Mouse (Mus musculus) heart, embryonic 14.5 days (tissue): Measurements from ENCODE around the gene Slf1. TPM values are rescaled to one million over a fixed set of nuclear protein-coding genes. Genes with fewer than 3 reads are reported as not detected.

Experiments
- ATAC-seq: fragments of 200-750 bp; cut with Nextera tagmentation; 2 replicates; pipeline ENCODE4 v1.8.0; 2017; ENCODE audit warnings: low read depth, moderate TSS enrichment; ENCODE audit not compliant: insufficient number of reproducible peaks, insufficient read depth, low FRiP score
- H3K27ac ChIP-seq, 2 experiments: fragments of 200-500 bp in 1 of 2; fragments of 300-500 bp in 1 of 2; sonication (generic) in 1 of 2; replicated peaks in 1 of 2; 2 replicates each; pipeline ENCODE4 v1.5.1; 2012 to 2014; ENCODE audit warnings: low read depth in 2 of 2, low read length in 2 of 2, control low read depth in 1 of 2, mild to moderate bottlenecking in 1 of 2, mixed read lengths in 1 of 2; ENCODE audit not compliant: control insufficient read depth in 1 of 2, insufficient read depth in 1 of 2
- H3K27me3 ChIP-seq: fragments of 300-500 bp; sonication (generic); 2 replicates; pipeline ENCODE4 v1.6.1; 2014; ENCODE audit warnings: mild to moderate bottlenecking, low read length, control low read depth; ENCODE audit not compliant: control insufficient read depth, insufficient read depth
- H3K36me3 ChIP-seq: fragments of 300-500 bp; sonication (generic); 2 replicates; pipeline ENCODE4 v1.6.1; 2014; ENCODE audit warnings: mild to moderate bottlenecking, control low read depth, low read length, mixed read lengths; ENCODE audit not compliant: control insufficient read depth, insufficient read depth
- H3K4me1 ChIP-seq, 2 experiments: fragments of 200-500 bp in 1 of 2; fragments of 300-500 bp in 1 of 2; sonication (generic) in 1 of 2; 2 replicates each; pipeline ENCODE4 v1.6.1; 2012 to 2014; ENCODE audit warnings: low read length in 2 of 2, control low read depth in 1 of 2, mixed read lengths in 1 of 2; ENCODE audit not compliant: control insufficient read depth in 2 of 2, insufficient read depth in 2 of 2
- H3K4me2 ChIP-seq: fragments of 300-500 bp; sonication (generic); 2 replicates; pipeline ENCODE4 v1.6.1; 2014; ENCODE audit warnings: mild to moderate bottlenecking, low read length
- H3K4me3 ChIP-seq, 2 experiments: fragments of 200-500 bp in 1 of 2; fragments of 300-500 bp in 1 of 2; sonication (generic) in 1 of 2; 2 replicates each; pipeline ENCODE4 v1.5.1; 2012 to 2014; ENCODE audit warnings: low read length in 2 of 2, mild to moderate bottlenecking in 2 of 2, control low read depth in 1 of 2, low read depth in 1 of 2, moderate library complexity in 1 of 2; ENCODE audit not compliant: control insufficient read depth in 1 of 2, insufficient read depth in 1 of 2
- H3K9ac ChIP-seq: fragments of 300-500 bp; sonication (generic); 2 replicates; pipeline ENCODE4 v1.6.1; 2014; ENCODE audit warnings: mild to moderate bottlenecking, low read length
- H3K9me3 ChIP-seq: fragments of 300-500 bp; sonication (generic); 2 replicates; pipeline ENCODE4 v1.6.1; 2016; ENCODE audit warnings: low read length, control low read depth; ENCODE audit not compliant: control insufficient read depth
- WGBS: fragments of 180-500 bp; shearing (Covaris S2); extraction: QIAGEN DNeasy Blood & Tissue Kit; methylation state at CpG from one replicate; pipeline ENCODE4 v1.1.7; 2014; 5-methylcytosine and 5-hydroxymethylcytosine counted together
- polyA plus RNA-seq: library from polyadenylated mRNA; unstranded; fragments of >200 nt; fragmentation: Nextera tagmentation; extraction: Ambion mirVana; gene quantifications from 2 replicates; pipeline ENCODE4 v1.2.1, GENCODE M21; 2014

Slf1 gene
- 26.6 and 28.0 TPM in 2 replicates for polyA plus RNA-seq

- Histone ChIP-seq H3K4me3 (peak within 1 kb of the TSS; percentile 66 to 99), H3K9ac (peak within 1 kb of the TSS; percentile 92), H3K9me3 (no peaks in the 10 kb centered on the region), H3K27me3 (no peaks in the 10 kb centered on the region), H3K36me3 (no peaks in the 10 kb centered on the region), H3K4me1 (peaks cover 0 to 11% of the 10 kb centered on the region in 2 experiments; a peak in 2 of 4 replicates), H3K4me2 (peak within 1 kb of the TSS; percentile 73), H3K27ac (peak within 1 kb of the TSS; percentile 66 to 89)
- ATAC-seq = peak; percentile 96
- under 1% methylated on average over 65 of the region's 65 CpGs for WGBS
Measured at GRCm38 (mm10) chr13:77134931-77135620, at the start of gene Slf1, which contains the start of gene 2210408I21Rik. Slf1 (minus strand) TSS chr13:77135473. 2210408I21Rik (plus strand) TSS chr13:77135540.

GRCm38 (mm10) chr13:77177931-77178330, 42.7 kb upstream of the Slf1 start:
- Histone ChIP-seq H3K4me3 (no peak overlapping the region), H3K27me3 (no peaks in the 10 kb centered on the region), H3K9ac (no peak overlapping the region), H3K4me1 (no peaks in the 10 kb centered on the region), H3K4me2 (no peak overlapping the region), H3K27ac (no peak overlapping the region), H3K36me3 (no peaks in the 10 kb centered on the region), H3K9me3 (no peaks in the 10 kb centered on the region)
- ATAC-seq = no peak

- no peak for ATAC-seq
- 86% methylated on average over 2 of the region's 2 CpGs for WGBS
Measured at GRCm38 (mm10) chr13:77140890-77141289, 5.6 kb upstream of the Slf1 start.

GRCm38 (mm10) chr13:77135621-77135981, 328 bp upstream of the Slf1 start:
- Histone ChIP-seq H3K9ac (peak overlapping the region; percentile 92), H3K36me3 (no peaks in the 10 kb centered on the region), H3K4me3 (peak overlapping the region; percentile 66 to 99), H3K27ac (peak overlapping the region; percentile 11 to 29; a peak in 2 of 4 replicates), H3K27me3 (no peaks in the 10 kb centered on the region), H3K9me3 (no peaks in the 10 kb centered on the region), H3K4me1 (peaks cover 0 to 11% of the 10 kb centered on the region in 2 experiments; a peak in 2 of 4 replicates), H3K4me2 (peak overlapping the region; percentile 73)
- WGBS = 0% methylated on average over 11 of the region's 11 CpGs
- ATAC-seq = peak; percentile 20; the same call in 1 of the 2 replicates

More at GRCm38 (mm10) chr13:77140890-77141289, 5.6 kb upstream of the Slf1 start:
- H3K4me2 ChIP-seq = no peak overlapping the region
- H3K27ac ChIP-seq = no peak overlapping the region
- H3K36me3 ChIP-seq = no peaks in the 10 kb centered on the region
- no peak overlapping the region for H3K9ac ChIP-seq
- H3K4me1 ChIP-seq = peaks cover 0 to 5% of the 10 kb centered on the region in 2 experiments; a peak in 2 of 4 replicates
- no peaks in the 10 kb centered on the region for H3K9me3 ChIP-seq
- no peaks in the 10 kb centered on the region for H3K27me3 ChIP-seq
- H3K4me3 ChIP-seq = no peak overlapping the region

GRCm38 (mm10) chr13:77131132-77131531, 4.1 kb downstream of the Slf1 start:
- no peaks in the 10 kb centered on the region for H3K9me3 ChIP-seq
- 41% methylated on average over 2 of the region's 2 CpGs for WGBS
- ATAC-seq = no peak
- H3K4me2 ChIP-seq = no peak overlapping the region
- H3K9ac ChIP-seq = no peak overlapping the region
- H3K4me1 ChIP-seq = peaks cover 0 to 9% of the 10 kb centered on the region in 2 experiments; a peak in 2 of 4 replicates
- no peak overlapping the region for H3K4me3 ChIP-seq
- H3K27ac ChIP-seq = no peak overlapping the region
- H3K36me3 ChIP-seq = no peaks in the 10 kb centered on the region
- H3K27me3 ChIP-seq = no peaks in the 10 kb centered on the region

- Histone ChIP-seq H3K36me3 (peaks cover 10% of the 10 kb centered on the region; the same call in 1 of the 2 replicates), H3K9me3 (no peaks in the 10 kb centered on the region), H3K9ac (no peak overlapping the region), H3K27me3 (no peaks in the 10 kb centered on the region), H3K4me3 (no peak overlapping the region), H3K4me1 (no peaks in the 10 kb centered on the region), H3K27ac (no peak overlapping the region), H3K4me2 (no peak overlapping the region)
- no peak for ATAC-seq
- WGBS = 91% methylated on average over 2 of the region's 2 CpGs
Measured at GRCm38 (mm10) chr13:77128240-77128639, 7.0 kb downstream of the Slf1 start.

- H3K27ac ChIP-seq = no peak overlapping the region
- ATAC-seq = no peak
- no peaks in the 10 kb centered on the region for H3K9me3 ChIP-seq
- no peak overlapping the region for H3K9ac ChIP-seq
- no peaks in the 10 kb centered on the region for H3K27me3 ChIP-seq
- no peak overlapping the region for H3K4me3 ChIP-seq
- H3K4me2 ChIP-seq = no peak overlapping the region
- 93% methylated on average over 3 of the region's 3 CpGs for WGBS
- no peaks in the 10 kb centered on the region for H3K4me1 ChIP-seq
- peaks cover 10% of the 10 kb centered on the region; the same call in 1 of the 2 replicates for H3K36me3 ChIP-seq
Measured at GRCm38 (mm10) chr13:77125159-77125558, 10.1 kb downstream of the Slf1 start.
